Mouse (Mus musculus): ENCODE data around the gene Dleu7.
A peak's percentile ranks its signal among the peaks of the same experiment; 100 is the strongest.

DNA sequence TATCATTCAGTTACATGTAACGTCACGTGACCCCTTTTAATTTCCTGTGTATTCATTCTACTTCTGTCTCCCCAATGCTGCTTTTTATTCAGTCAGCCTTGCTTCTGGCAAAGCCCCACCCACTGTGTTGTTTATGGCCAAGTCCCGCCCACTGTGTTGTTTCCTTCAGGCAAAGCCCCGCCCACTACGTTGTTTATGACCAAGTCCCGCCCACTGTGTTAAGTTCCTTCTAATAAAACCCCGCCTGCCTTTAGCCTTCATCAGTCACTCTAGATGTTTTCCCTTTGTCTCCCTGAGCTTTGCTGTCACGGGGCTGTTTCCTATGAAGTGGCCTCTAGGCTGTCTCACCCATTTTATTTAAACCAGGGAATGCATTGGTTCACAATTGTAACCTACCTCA is 38.5 kb downstream of the Dleu7 start:
- no peak for TF ChIP-seq CTCF (IDR thresholded peaks at IDR 0.05 in 2 of 3, conservative IDR thresholded peaks at IDR 0.05 in 1 of 3; ENCODE audit: control insufficient read depth in 1 of 3, insufficient read depth in 1 of 3, low read depth in 2 of 3, low read length in 3 of 3, poor library complexity in 1 of 3, severe bottlenecking in 1 of 3)
- no peak for TF ChIP-seq ETS1 (IDR thresholded peaks at IDR 0.05; ENCODE audit: low read depth, low read length)
- TF ChIP-seq POLR2A (IDR thresholded peaks at IDR 0.05; ENCODE audit: control insufficient read depth in 1 of 2, insufficient read depth in 1 of 2, low read depth in 1 of 2, low read length in 2 of 2, poor library complexity in 1 of 2), result no peak
- TF ChIP-seq ZKSCAN1 (IDR thresholded peaks at IDR 0.05; ENCODE audit: low read depth, low read length), result no peak
- no peak for TF ChIP-seq EP300 (IDR thresholded peaks at IDR 0.05; ENCODE audit: low read depth in 1 of 2, low read length in 2 of 2)
- TF ChIP-seq NELFE (IDR thresholded peaks at IDR 0.05; ENCODE audit: low read depth, low read length), result no peak
- peak; percentile 85 for TF ChIP-seq USF1 (IDR thresholded peaks at IDR 0.05; ENCODE audit: low read depth, low read length)
- TF ChIP-seq USF2 (IDR thresholded peaks at IDR 0.05; ENCODE audit: borderline replicate concordance in 1 of 2, insufficient read depth in 1 of 2, low read depth in 1 of 2, low read length in 2 of 2), result peak in 1 of 2 experiments; percentile 41; a peak in 2 of 4 replicates
- TF ChIP-seq POLR2AphosphoS5 (IDR thresholded peaks at IDR 0.05; ENCODE audit: borderline replicate concordance, low read depth, low read length), result no peak
- TF ChIP-seq ZC3H11A (IDR thresholded peaks at IDR 0.05; ENCODE audit: low read depth, low read length), result no peak
- no peak for TF ChIP-seq SMC3 (IDR thresholded peaks at IDR 0.05; ENCODE audit: low read depth, low read length)

Measured in MEL (cell line).